Mouse (Mus musculus): Measurements from ENCODE around the gene Vcam1.
A peak's percentile ranks its signal among the peaks of the same experiment; 100 is the strongest.

The Vcam1 gene

DNA sequence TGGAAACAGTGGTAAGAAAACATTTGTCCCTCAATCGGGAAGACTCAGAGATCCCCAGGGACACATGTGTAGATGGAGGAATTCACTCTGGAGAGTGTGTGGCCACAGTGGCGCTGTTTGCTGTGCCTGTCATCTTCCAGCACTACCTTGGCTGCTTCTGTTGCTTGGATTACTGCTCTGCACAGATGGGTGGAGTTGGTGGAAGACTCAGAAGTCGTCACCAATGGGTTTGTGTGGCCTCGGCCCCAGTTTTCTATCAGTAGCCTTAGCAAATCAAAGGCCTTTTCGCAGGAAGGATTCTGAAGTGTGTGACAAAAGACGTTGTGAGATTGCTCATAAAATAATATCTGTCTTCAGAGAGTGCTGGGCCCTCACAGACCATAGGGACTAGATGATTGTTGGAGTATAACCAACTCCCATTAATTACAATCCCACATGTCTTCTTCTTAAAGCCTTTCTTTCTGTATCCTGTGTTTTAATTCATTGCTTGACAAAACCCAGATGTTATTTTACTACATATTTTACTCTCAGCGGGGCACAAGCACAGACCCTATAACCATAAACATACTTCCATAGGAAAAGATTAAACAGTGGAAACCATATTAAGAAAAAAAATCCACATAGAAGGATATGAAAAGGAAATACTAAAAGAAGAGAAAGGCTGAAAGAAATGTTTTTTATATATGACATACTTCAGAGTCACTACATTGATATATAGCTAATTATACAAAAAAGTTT is 48.4 kb downstream of the Vcam1 start:
- DNase-seq, result peak; percentile 4

- DNase-seq, result no peak
These were observed 49.2 kb downstream of the Vcam1 start for GRCm38 (mm10) chr3:116080166-116080788.

DNA sequence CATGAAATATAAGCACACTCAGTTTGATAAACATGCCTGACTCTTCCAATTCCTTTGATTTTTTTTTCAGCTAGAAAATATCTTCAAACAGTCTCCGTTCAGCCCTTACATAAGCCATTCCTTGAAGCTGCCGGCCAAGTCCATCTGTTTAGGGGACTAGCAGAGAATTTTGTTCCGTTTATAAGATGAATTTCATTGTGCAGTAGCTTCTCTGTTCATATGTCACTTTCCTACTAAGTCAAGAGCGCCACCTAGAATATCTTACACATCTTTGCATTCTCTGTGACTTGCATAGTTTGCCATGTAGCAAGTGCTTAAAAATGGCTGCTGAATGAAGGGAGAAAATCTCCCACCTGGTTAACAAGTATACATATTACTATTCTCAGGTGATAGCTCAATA is 51.0 kb downstream of the Vcam1 start:
- no peak for DNase-seq

DNA sequence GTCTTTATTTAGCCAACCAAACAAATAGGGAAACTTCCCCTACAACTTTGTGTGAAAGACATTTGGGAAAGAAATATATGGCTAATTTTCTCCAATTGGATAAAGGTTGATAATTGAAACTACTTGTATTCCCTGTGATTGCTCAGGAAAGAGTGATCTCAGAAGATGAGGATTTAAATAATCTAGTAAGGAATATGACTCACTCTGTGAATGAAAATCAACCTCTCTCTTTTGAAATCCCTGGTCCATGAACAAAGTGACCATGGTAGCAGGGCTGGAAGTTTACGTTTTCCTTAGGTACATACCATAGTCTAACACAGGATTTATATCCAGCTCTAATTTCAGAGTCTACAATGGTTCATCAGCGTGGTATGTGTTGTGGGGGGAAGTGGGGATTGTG is 52.7 kb downstream of the Vcam1 start:
- no peak for DNase-seq

DNA sequence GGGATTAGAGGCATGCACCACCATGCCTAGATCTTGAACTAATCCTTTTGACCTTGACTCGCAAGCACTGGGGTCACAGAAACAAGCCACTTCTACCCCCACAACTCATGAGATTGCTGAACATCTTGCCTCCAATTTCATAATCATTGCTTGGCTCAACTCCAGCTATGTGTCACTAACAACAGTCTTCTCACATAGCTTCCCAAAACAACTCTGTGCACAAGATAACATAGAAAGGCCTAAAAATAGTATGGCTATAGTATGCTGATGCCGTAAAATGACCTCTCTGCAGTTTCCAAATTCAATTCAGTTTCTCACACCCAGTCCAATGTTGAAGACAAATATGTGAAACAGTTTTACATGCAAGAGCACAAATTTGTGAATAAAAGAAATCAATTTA is 56.9 kb downstream of the Vcam1 start:
- no peak for DNase-seq

DNA sequence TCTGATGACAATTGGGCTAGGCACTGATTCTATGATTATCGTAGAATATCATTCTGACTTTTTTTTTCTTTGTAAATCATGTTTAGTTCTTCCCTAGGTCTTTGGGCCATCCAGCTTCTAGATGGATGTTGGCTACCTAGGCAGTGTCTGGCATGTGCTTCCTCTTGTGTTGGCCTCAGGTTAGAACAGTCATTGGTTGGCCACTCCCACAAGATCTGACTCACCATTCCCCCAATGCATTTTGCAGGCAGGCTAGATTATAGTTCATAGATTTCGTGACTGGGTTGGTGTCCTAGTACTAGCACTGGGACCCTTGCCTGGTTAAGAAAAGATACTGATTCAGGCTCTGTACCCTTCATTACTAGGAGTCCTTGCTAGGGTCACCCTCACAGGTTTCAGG is 67.3 kb downstream of the Vcam1 start:
- no peak for DNase-seq

GRCm38 (mm10) chr3:116060320-116060719 is 69.2 kb downstream of the Vcam1 start:
- no peak for DNase-seq

All from right cerebral cortex, postnatal 14 days (tissue).